Mouse (Mus musculus) testis, postnatal 10 days (tissue): ENCODE data around the gene Efemp1.

Experiments used
- DNase-seq: peaks from one replicate; pipeline ENCODE4 v3.0.0; 2021; ENCODE audit warnings: low spot score

The Efemp1 gene

GRCm38 (mm10) chr11:28939651-28940050 lies 86.6 kb downstream of the Efemp1 start:
- DNase-seq: no peak

GRCm38 (mm10) chr11:28951586-28952210 lies 98.7 kb downstream of the Efemp1 start:
- no peak for DNase-seq

DNA sequence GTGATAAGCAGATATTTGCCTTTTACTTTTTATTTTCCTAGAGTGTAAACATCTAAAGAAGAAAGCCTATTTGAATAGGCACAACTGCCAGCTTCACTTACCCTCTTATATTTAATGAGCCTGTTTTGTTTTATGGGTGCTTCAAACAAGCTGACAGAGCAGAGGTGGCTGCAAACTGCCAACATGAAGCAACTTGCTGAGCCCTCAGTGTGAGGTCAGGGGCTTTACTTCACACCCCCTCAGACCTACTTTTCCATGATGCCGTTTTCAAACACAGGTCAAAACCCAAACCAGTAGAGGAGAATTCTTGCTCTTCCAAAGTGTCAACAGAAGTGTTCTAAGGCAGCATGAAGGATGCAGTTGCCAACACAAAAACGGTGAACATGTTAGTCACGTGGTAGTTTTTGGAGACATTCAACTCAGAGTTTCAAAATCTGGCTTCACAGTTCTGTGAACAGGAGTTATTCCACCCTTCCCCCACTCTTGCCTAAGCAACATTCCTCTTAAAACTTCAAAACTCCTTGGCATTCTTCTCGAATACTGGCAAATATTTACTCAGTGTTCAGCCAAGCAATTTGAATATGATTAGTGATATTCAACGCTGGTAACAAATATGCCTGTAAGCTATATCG lies 101.8 kb downstream of the Efemp1 start:
- DNase-seq: no peak

GRCm38 (mm10) chr11:28955305-28955701 lies 102.3 kb downstream of the Efemp1 start:
- DNase-seq: no peak

GRCm38 (mm10) chr11:28961381-28961780 lies 108.4 kb downstream of the Efemp1 start:
- no peak for DNase-seq
